ENCODE assay signal across 9 mouse cellular contexts in the genomic region with DNA sequence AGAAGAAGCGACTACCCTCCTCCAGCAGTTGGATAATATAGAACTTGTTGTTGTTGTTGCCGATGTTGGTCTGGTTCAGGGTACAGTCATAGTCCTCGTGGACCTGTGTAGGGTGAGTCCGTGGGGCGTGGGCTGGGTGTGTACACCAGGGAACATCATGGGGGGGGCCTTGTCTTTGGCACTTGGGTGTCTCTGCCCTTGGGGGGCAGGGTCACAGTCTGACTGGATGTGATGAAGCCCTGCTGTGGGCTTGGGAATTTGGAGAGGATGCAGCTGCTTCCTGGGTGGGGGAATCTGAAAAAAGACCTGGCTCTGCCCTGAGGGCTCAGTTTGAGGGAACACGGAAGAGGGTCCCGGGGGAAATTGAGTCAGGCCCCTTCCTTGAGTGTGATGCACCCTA. TPM values are rescaled to one million over a fixed set of nuclear protein-coding genes. Genes with fewer than 3 reads are reported as not detected.
DNase-seq lines count a peak whose midpoint lies in the region; ATAC-seq lines count a peak whose summit lies in the region.
"Had no signal": no experiment of that assay in that cellular context is flagged by ENCODE, and none has a peak within 500 bp of the region (broad histone marks: within the 10 kb centered on the region; RNA-seq: fewer than 3 reads in every experiment).

No protein-coding gene starts in this region.

- no peak overlapping the region for H3K4me2 ChIP-seq in midbrain, embryonic 13.5 days (replicated peaks)
- no peak overlapping the region for H3K4me2 ChIP-seq in midbrain, embryonic 16.5 days (ENCODE audit: low read length)
- 0 out of 2 replicates have a peak overlapping the region, but pooled peaks have one; percentile 7 for H3K4me2 ChIP-seq in heart, embryonic 15.5 days

- no peak overlapping the region for H3K27ac ChIP-seq in midbrain, embryonic 13.5 days
- H3K27ac ChIP-seq in midbrain, embryonic 16.5 days (ENCODE audit: low read length) = no peak overlapping the region
- no peak overlapping the region for H3K27ac ChIP-seq in heart, embryonic 15.5 days

- no peak for ATAC-seq in cerebellum, adult (ENCODE audit: insufficient number of reproducible peaks, low FRiP score, low TSS enrichment)
- no peak for ATAC-seq in midbrain, embryonic 13.5 days
- no peak for ATAC-seq in midbrain, embryonic 16.5 days
- no peak for ATAC-seq in heart, embryonic 15.5 days (replicated peaks; ENCODE audit: insufficient number of reproducible peaks, insufficient read depth, low FRiP score, low read depth)

- H3K27me3 ChIP-seq in midbrain, embryonic 13.5 days = no peaks in the 10 kb centered on the region
- H3K27me3 ChIP-seq in midbrain, embryonic 16.5 days (ENCODE audit: control insufficient read depth, insufficient read depth, low read depth, low read length) = 0 out of 2 replicates have a peak, but pooled peaks cover 3% of the 10 kb centered on the region
- H3K27me3 ChIP-seq in heart, embryonic 15.5 days = no peaks in the 10 kb centered on the region

- no peaks in the 10 kb centered on the region for H3K9me3 ChIP-seq in midbrain, embryonic 13.5 days
- no peaks in the 10 kb centered on the region for H3K9me3 ChIP-seq in midbrain, embryonic 16.5 days (replicated peaks; ENCODE audit: control insufficient read depth, low read length, poor library complexity, severe bottlenecking)
- H3K9me3 ChIP-seq in heart, embryonic 15.5 days (replicated peaks) = no peaks in the 10 kb centered on the region
- H3K9me3 ChIP-seq: limb, embryonic 15.5 days had no signal

- H3K36me3 ChIP-seq in midbrain, embryonic 13.5 days = peaks cover under 1% of the 10 kb centered on the region; the same call in 1 of the 2 replicates
- H3K36me3 ChIP-seq in midbrain, embryonic 16.5 days (ENCODE audit: control insufficient read depth, insufficient read depth, low read length) = no peaks in the 10 kb centered on the region
- no peaks in the 10 kb centered on the region for H3K36me3 ChIP-seq in heart, embryonic 15.5 days

- WGBS in midbrain, embryonic 13.5 days = 68% methylated on average over 7 of the region's 7 CpGs
- WGBS in midbrain, embryonic 16.5 days = 64% methylated on average over 7 of the region's 7 CpGs
- 59% methylated on average over 7 of the region's 7 CpGs for WGBS in heart, embryonic 15.5 days

- peak; percentile 48 for DNase-seq in cerebellum, adult 11 months
- DNase-seq in cerebellum, adult 11-12 months = peak; percentile 76
- DNase-seq in lung, postnatal 4 days = peak; percentile 47 to 73
- DNase-seq in retina, postnatal 1 day = no peak

- 0 out of 2 replicates have a peak overlapping the region, but pooled peaks have one; percentile 39 for H3K9ac ChIP-seq in midbrain, embryonic 13.5 days (replicated peaks)
- H3K9ac ChIP-seq in midbrain, embryonic 16.5 days (ENCODE audit: low read depth, low read length) = no peak overlapping the region
- H3K9ac ChIP-seq in heart, embryonic 15.5 days = no peak overlapping the region

- peaks cover 42% of the 10 kb centered on the region for H3K4me1 ChIP-seq in midbrain, embryonic 13.5 days (replicated peaks)
- peaks cover 10% of the 10 kb centered on the region for H3K4me1 ChIP-seq in midbrain, embryonic 16.5 days (ENCODE audit: control insufficient read depth, insufficient read depth, low read length)
- peaks cover 51% of the 10 kb centered on the region for H3K4me1 ChIP-seq in heart, embryonic 15.5 days (replicated peaks)

- H3K4me3 ChIP-seq in midbrain, embryonic 13.5 days (replicated peaks) = no peak overlapping the region
- H3K4me3 ChIP-seq in midbrain, embryonic 16.5 days (ENCODE audit: low read depth, low read length) = no peak overlapping the region
- no peak overlapping the region for H3K4me3 ChIP-seq in heart, embryonic 15.5 days

RNA-seq across cellular contexts. Expression of gene Rrp9, which starts 0.7 kb away (rescaled TPM):
- 46.2 and 47.8 TPM in 2 replicates for polyA plus RNA-seq in midbrain, embryonic 13.5 days (2015; fragmentation: Nextera tagmentation; extraction: Ambion mirVana)
- 48.3 and 48.5 TPM in 2 replicates for polyA plus RNA-seq in midbrain, embryonic 16.5 days (2015; fragmentation: Nextera tagmentation; extraction: Ambion mirVana)
- 24.9 and 34.2 TPM in 2 replicates for polyA plus RNA-seq in heart, embryonic 15.5 days (2015; fragmentation: Nextera tagmentation; extraction: Ambion mirVana)

RNA-seq across cellular contexts. Expression of gene Parp3, which starts 1.7 kb away (rescaled TPM):
- polyA plus RNA-seq in midbrain, embryonic 13.5 days (2015; fragmentation: Nextera tagmentation; extraction: Ambion mirVana) = 0.34 and 0.81 TPM in 2 replicates
- 0.73 and 0.89 TPM in 2 replicates for polyA plus RNA-seq in midbrain, embryonic 16.5 days (2015; fragmentation: Nextera tagmentation; extraction: Ambion mirVana)
- 1.9 and 4.7 TPM in 2 replicates for polyA plus RNA-seq in heart, embryonic 15.5 days (2015; fragmentation: Nextera tagmentation; extraction: Ambion mirVana)

RNA-seq across cellular contexts. Expression of gene Gpr62, which starts 9.3 kb away (rescaled TPM):
- 0.63 and 0.75 TPM in 2 replicates for polyA plus RNA-seq in midbrain, embryonic 13.5 days (2015; fragmentation: Nextera tagmentation; extraction: Ambion mirVana)
- polyA plus RNA-seq in midbrain, embryonic 16.5 days (2015; fragmentation: Nextera tagmentation; extraction: Ambion mirVana) = 0.78 and 0.98 TPM in 2 replicates
- polyA plus RNA-seq in heart, embryonic 15.5 days (2015; fragmentation: Nextera tagmentation; extraction: Ambion mirVana) = 0.10 and 0.14 TPM in 2 replicates

RNA-seq across cellular contexts. Expression of gene Pcbp4, which starts 22.0 kb away (rescaled TPM):
- polyA plus RNA-seq in midbrain, embryonic 13.5 days (2015; fragmentation: Nextera tagmentation; extraction: Ambion mirVana) = 280 and 309 TPM in 2 replicates
- 242 and 262 TPM in 2 replicates for polyA plus RNA-seq in midbrain, embryonic 16.5 days (2015; fragmentation: Nextera tagmentation; extraction: Ambion mirVana)
- 61.8 and 73.2 TPM in 2 replicates for polyA plus RNA-seq in heart, embryonic 15.5 days (2015; fragmentation: Nextera tagmentation; extraction: Ambion mirVana)

RNA-seq across cellular contexts. Expression of gene Iqcf1, which starts 24.7 kb away (rescaled TPM):
- not detected in 2 replicates for polyA plus RNA-seq in midbrain, embryonic 13.5 days (2015; fragmentation: Nextera tagmentation; extraction: Ambion mirVana)
- polyA plus RNA-seq in midbrain, embryonic 16.5 days (2015; fragmentation: Nextera tagmentation; extraction: Ambion mirVana) = not detected in 2 replicates
- polyA plus RNA-seq in heart, embryonic 15.5 days (2015; fragmentation: Nextera tagmentation; extraction: Ambion mirVana) = not detected in 2 replicates
- polyA plus RNA-seq: limb, embryonic 15.5 days had no signal
